Mouse (Mus musculus): ENCODE results near the gene Slc5a1. TPM values are rescaled to one million over a fixed set of nuclear protein-coding genes. Genes with fewer than 3 reads are reported as not detected.

Slc5a1 gene
- polyA plus RNA-seq, 1 experiment from 2014 or later: 6.6 TPM

GRCm38 (mm10) chr5:33206328-33206727 lies 102.3 kb downstream of the Slc5a1 start:
- H3K27me3 ChIP-seq (ENCODE audit: control insufficient read depth, insufficient read depth, low read length): no peaks in the 10 kb centered on the region
- ATAC-seq (ENCODE audit: low FRiP score, low TSS enrichment) (no peak), DNase-seq (ENCODE audit: low spot score) (no peak)
- TF ChIP-seq EP300 (optimal IDR thresholded peaks at IDR 0.05): no peak
- TF ChIP-seq CTCF (IDR thresholded peaks at IDR 0.05; ENCODE audit: low read depth): no peak
- H3K4me3 ChIP-seq (ENCODE audit: low read depth, low read length): no peak overlapping the region
- no peak overlapping the region for H3K4me2 ChIP-seq (replicated peaks; ENCODE audit: low read depth)
- H3K27ac ChIP-seq (replicated peaks): no peak overlapping the region
- no peaks in the 10 kb centered on the region for H3K4me1 ChIP-seq (replicated peaks; ENCODE audit: control insufficient read depth, insufficient read depth)
- no peaks in the 10 kb centered on the region for H3K9me3 ChIP-seq (ENCODE audit: control insufficient read depth, low read length)
- 80% methylated on average over 7 of the region's 7 CpGs for WGBS
- H3K9ac ChIP-seq (ENCODE audit: low read length): no peak overlapping the region
- no peaks in the 10 kb centered on the region for H3K36me3 ChIP-seq (ENCODE audit: control insufficient read depth, insufficient read depth, low read length)

- DNase-seq (ENCODE audit: low spot score) (no peak), ATAC-seq (ENCODE audit: low FRiP score, low TSS enrichment) (no peak)
- H3K4me1 ChIP-seq (replicated peaks; ENCODE audit: control insufficient read depth, insufficient read depth): no peaks in the 10 kb centered on the region
- H3K4me2 ChIP-seq (replicated peaks; ENCODE audit: low read depth): no peak overlapping the region
- no peaks in the 10 kb centered on the region for H3K27me3 ChIP-seq (ENCODE audit: control insufficient read depth, insufficient read depth, low read length)
- no peak for TF ChIP-seq CTCF (IDR thresholded peaks at IDR 0.05; ENCODE audit: low read depth)
- TF ChIP-seq EP300 (optimal IDR thresholded peaks at IDR 0.05): no peak
- H3K4me3 ChIP-seq (ENCODE audit: low read depth, low read length): no peak overlapping the region
- H3K9me3 ChIP-seq (ENCODE audit: control insufficient read depth, low read length): no peaks in the 10 kb centered on the region
- no peaks in the 10 kb centered on the region for H3K36me3 ChIP-seq (ENCODE audit: control insufficient read depth, insufficient read depth, low read length)
- H3K9ac ChIP-seq (ENCODE audit: low read length): no peak overlapping the region
- WGBS: 54% methylated on average over 9 of the region's 9 CpGs
- no peak overlapping the region for H3K27ac ChIP-seq (replicated peaks)
Observed at GRCm38 (mm10) chr5:33207136-33207535, 103.1 kb downstream of the Slc5a1 start.

- WGBS: 57% methylated on average over 14 of the region's 14 CpGs
- H3K27me3 ChIP-seq (ENCODE audit: control insufficient read depth, insufficient read depth, low read length): no peaks in the 10 kb centered on the region
- H3K4me3 ChIP-seq (ENCODE audit: low read depth, low read length): no peak overlapping the region
- no peak for DNase-seq (ENCODE audit: low spot score)
- H3K4me2 ChIP-seq (replicated peaks; ENCODE audit: low read depth): no peak overlapping the region
- ATAC-seq (ENCODE audit: low FRiP score, low TSS enrichment): no peak
- no peaks in the 10 kb centered on the region for H3K36me3 ChIP-seq (ENCODE audit: control insufficient read depth, insufficient read depth, low read length)
- TF ChIP-seq CTCF (IDR thresholded peaks at IDR 0.05; ENCODE audit: low read depth) (no peak), EP300 (optimal IDR thresholded peaks at IDR 0.05) (no peak)
- no peaks in the 10 kb centered on the region for H3K9me3 ChIP-seq (ENCODE audit: control insufficient read depth, low read length)
- no peaks in the 10 kb centered on the region for H3K4me1 ChIP-seq (replicated peaks; ENCODE audit: control insufficient read depth, insufficient read depth)
- H3K27ac ChIP-seq (replicated peaks): no peak overlapping the region
- H3K9ac ChIP-seq (ENCODE audit: low read length): no peak overlapping the region
Observed at GRCm38 (mm10) chr5:33208533-33209245, 104.7 kb downstream of the Slc5a1 start.

- Histone ChIP-seq H3K9ac (ENCODE audit: low read length) (no peak overlapping the region), H3K4me1 (replicated peaks; ENCODE audit: control insufficient read depth, insufficient read depth) (no peaks in the 10 kb centered on the region), H3K27me3 (ENCODE audit: control insufficient read depth, insufficient read depth, low read length) (no peaks in the 10 kb centered on the region), H3K36me3 (ENCODE audit: control insufficient read depth, insufficient read depth, low read length) (no peaks in the 10 kb centered on the region), H3K9me3 (ENCODE audit: control insufficient read depth, low read length) (no peaks in the 10 kb centered on the region), H3K4me3 (ENCODE audit: low read depth, low read length) (no peak overlapping the region), H3K27ac (replicated peaks) (no peak overlapping the region), H3K4me2 (replicated peaks; ENCODE audit: low read depth) (no peak overlapping the region)
- TF ChIP-seq CTCF (IDR thresholded peaks at IDR 0.05; ENCODE audit: low read depth) (no peak), EP300 (optimal IDR thresholded peaks at IDR 0.05) (no peak)
- DNase-seq (ENCODE audit: low spot score): no peak
- 83% methylated on average over 3 of the region's 3 CpGs for WGBS
- ATAC-seq (ENCODE audit: low FRiP score, low TSS enrichment): no peak
Observed at GRCm38 (mm10) chr5:33210515-33210914, 106.5 kb downstream of the Slc5a1 start.

GRCm38 (mm10) chr5:33211254-33211653 lies 107.2 kb downstream of the Slc5a1 start:
- H3K36me3 ChIP-seq (ENCODE audit: control insufficient read depth, insufficient read depth, low read length): no peaks in the 10 kb centered on the region
- no peak overlapping the region for H3K27ac ChIP-seq (replicated peaks)
- WGBS: 81% methylated on average over 5 of the region's 5 CpGs
- ATAC-seq (ENCODE audit: low FRiP score, low TSS enrichment) (no peak), DNase-seq (ENCODE audit: low spot score) (no peak)
- no peak overlapping the region for H3K4me2 ChIP-seq (replicated peaks; ENCODE audit: low read depth)
- H3K9me3 ChIP-seq (ENCODE audit: control insufficient read depth, low read length): no peaks in the 10 kb centered on the region
- H3K9ac ChIP-seq (ENCODE audit: low read length): no peak overlapping the region
- no peaks in the 10 kb centered on the region for H3K27me3 ChIP-seq (ENCODE audit: control insufficient read depth, insufficient read depth, low read length)
- TF ChIP-seq EP300 (optimal IDR thresholded peaks at IDR 0.05) (no peak), CTCF (IDR thresholded peaks at IDR 0.05; ENCODE audit: low read depth) (no peak)
- no peaks in the 10 kb centered on the region for H3K4me1 ChIP-seq (replicated peaks; ENCODE audit: control insufficient read depth, insufficient read depth)
- H3K4me3 ChIP-seq (ENCODE audit: low read depth, low read length): no peak overlapping the region

Other genes starting within 250 kb of the Slc5a1 start
- 5.6 and 8.8 TPM in 2 replicates for gene Prr14l, start 250.0 kb upstream of the Slc5a1 start, polyA plus RNA-seq (2015; fragmentation: Nextera tagmentation; extraction: Ambion mirVana)
- gene Depdc5, start 240.5 kb upstream of the Slc5a1 start, polyA plus RNA-seq (2015; fragmentation: Nextera tagmentation; extraction: Ambion mirVana): 4.1 and 5.2 TPM in 2 replicates
- 214 and 219 TPM in 2 replicates for gene Ywhah, start 85.4 kb upstream of the Slc5a1 start, polyA plus RNA-seq (2015; fragmentation: Nextera tagmentation; extraction: Ambion mirVana)
- 41.2 and 43.6 TPM in 2 replicates for gene Spon2, start 114.2 kb downstream of the Slc5a1 start, polyA plus RNA-seq (2015; fragmentation: Nextera tagmentation; extraction: Ambion mirVana)
- 157 and 165 TPM in 2 replicates for gene Ctbp1, start 170.8 kb downstream of the Slc5a1 start, polyA plus RNA-seq (2015; fragmentation: Nextera tagmentation; extraction: Ambion mirVana)
- 83.4 and 83.6 TPM in 2 replicates for gene Maea, start 231.3 kb downstream of the Slc5a1 start, polyA plus RNA-seq (2015; fragmentation: Nextera tagmentation; extraction: Ambion mirVana)